Mouse (Mus musculus): ENCODE results near the gene Sumo1. TPM values are rescaled to one million over a fixed set of nuclear protein-coding genes. Genes with fewer than 3 reads are reported as not detected.

The Sumo1 gene
- polyA plus RNA-seq, 2 experiments from 2014 or later = 471 to 552 TPM

DNA sequence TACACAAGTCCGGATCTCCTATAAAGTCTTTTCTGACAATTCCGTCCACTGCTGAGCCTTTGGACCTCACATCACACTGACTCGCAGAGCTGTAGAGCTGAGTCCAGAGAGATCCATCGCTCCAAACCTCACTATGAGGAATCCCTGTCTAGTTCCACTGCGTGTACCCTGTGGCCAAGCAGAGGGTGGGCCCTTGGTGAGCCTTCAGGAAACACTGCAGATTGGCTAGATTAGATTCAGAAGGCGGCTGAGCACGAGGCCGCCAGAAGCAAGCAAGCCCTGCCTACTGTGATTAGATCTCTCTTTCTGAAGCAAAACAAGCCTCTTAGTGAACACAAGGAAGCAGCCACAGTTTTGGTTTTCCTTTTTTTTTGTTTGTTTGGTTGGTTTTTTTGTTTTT is 126.7 kb downstream of the Sumo1 start:
- no peak for ATAC-seq

DNA sequence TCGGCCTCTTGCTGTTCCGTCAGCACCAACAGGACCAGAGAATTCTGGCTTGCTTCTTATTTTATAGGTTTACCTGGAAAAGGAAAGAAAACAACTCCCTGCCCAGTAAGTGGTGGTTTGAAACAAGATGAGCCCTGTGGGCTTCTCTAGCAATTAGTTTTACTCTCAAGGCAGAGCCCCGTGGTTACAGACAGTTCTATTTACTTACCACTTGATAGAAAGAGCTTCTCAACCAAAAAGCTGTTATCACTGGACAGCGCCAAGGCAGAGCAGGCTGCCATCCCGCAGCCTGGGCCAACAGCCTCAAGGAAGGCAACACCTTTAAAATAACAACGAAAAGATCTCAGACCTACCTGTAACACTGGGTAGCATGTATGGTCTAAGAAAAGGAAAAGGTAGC is 128.4 kb downstream of the Sumo1 start:
- no peak for ATAC-seq

DNA sequence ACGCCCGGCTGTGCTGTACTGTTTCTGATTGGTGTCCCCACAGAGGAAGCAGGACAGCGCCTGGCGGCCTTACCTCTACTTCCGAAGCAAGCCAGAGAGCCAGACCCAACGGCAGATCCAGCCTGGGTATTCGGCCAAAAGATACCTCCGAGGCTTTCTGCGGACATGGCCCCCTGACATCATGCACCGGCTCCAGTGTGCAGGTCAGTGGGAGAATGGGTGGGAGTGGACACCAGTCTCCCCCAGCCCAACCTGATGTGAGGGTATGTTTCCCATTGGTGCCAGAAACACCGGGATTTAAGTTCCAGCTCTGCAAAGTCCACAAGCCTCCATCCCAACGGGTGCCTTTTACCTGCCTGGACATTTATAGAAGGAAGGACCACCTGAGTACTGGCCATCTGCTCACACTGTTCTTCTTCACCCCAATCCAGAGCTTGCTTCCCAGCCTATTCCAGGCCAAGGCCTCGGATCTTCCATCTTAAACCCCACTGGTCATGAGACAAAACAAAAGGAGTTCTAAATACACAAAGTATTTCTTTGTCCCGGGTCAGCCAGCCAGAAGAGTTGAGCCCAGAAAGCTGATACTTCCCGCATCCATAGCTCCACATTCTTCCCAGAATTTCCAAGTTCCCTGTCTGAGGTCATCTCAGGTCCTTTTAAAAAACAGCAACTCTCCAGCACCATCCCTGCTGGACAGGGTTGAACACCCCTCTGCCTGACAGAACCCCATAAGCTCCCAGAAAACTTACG is 129.2 kb downstream of the Sumo1 start:
- ATAC-seq = no peak

DNA sequence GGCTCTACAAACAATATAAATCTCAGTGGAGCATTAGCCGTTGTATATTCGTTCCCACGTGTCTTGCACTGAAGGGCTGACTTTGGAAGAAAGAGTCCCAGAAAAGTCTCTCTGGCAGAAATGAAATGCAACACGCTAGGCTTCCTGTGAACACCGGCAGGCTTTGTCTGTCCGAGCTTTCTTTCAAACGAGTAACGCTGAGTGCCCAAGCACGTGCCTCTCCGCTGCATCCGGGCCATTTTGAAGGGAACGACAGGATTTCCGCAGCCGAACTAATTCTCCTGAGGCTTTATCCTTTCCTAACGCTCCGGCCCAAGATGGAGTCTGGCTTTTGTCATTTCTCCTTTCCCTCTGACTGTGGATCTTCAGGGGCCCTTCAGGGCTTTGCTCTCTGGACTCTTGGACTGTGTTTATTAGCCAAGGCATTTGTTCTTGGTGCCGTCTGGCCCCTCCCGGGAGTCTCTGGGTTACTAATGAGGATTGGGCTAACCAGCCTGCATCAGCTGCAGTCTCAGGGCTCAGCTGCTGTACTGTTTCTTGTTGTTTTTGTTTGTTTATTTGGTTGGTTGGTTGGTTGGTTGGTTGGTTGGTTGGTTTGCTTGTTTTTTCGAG is 130.0 kb downstream of the Sumo1 start:
- ATAC-seq = no peak

DNA sequence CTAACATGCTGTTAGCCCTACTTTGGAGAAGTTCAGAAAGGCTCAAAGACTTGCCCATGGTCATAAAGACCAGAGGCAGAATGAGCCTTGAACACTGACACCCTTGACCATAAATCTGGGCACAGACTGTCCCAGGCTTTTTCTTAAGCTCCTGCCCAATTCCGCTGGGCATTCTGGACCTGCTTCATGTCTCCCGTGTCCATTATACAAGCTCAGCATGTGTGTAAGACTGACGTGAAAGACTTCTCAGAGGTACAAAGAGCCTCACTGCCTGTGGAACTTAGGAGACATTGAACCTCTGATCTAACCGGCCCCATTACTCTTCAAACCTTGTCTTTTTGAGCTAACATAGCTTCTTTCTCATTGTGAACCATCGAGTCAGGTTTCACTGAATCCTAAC is 132.3 kb downstream of the Sumo1 start:
- no peak for ATAC-seq

Other genes with a start within 250 kb of the Sumo1 start
- gene Fzd7, start 188.4 kb downstream of the Sumo1 start, polyA plus RNA-seq (2017; shearing (Covaris generic)) = not detected
- gene Gm973, start 154.6 kb downstream of the Sumo1 start, polyA plus RNA-seq (2017; shearing (Covaris generic)) = 1 to 10 TPM; 1.1 to 2.2 TPM
- gene Nop58, start 14.1 kb upstream of the Sumo1 start, polyA plus RNA-seq (2017; shearing (Covaris generic)) = 100 to 1,000 TPM; 181 to 197 TPM
- 1 to 10 TPM; 2.6 to 3.0 TPM for gene Bmpr2, start 92.6 kb upstream of the Sumo1 start, polyA plus RNA-seq (2017; shearing (Covaris generic))
- 10 to 100 TPM; 12.1 to 15.4 TPM for gene Fam117b, start 242.2 kb upstream of the Sumo1 start, polyA plus RNA-seq (2017; shearing (Covaris generic))